Mouse (Mus musculus) megakaryocyte progenitor cell, adult 5-6 weeks (primary cell): ENCODE data around the gene Tmem171. TPM values are rescaled to one million over a fixed set of nuclear protein-coding genes. Genes with fewer than 3 reads are reported as not detected.

Experiments
- ATAC-seq: replicated peaks from 2 replicates; pipeline ENCODE4 v1.8.0; 2016; ENCODE audit warnings: mild to moderate bottlenecking, moderate TSS enrichment, inconsistent platforms; ENCODE audit not compliant: poor library complexity
- total RNA-seq, 2 experiments: library from RNA; stranded (forward) in 1 of 2; stranded (reverse) in 1 of 2; fragments of 157-497, 149-512 nt in 1 of 2; fragments of 200-1000 nt in 1 of 2; gene quantifications; 2 replicates each; pipeline versions ENCODE4 v1.2.3 to v1.2.4; 2015 to 2017

Gene Tmem171
- 0.57 TPM in 1 of 2 replicates, not detected in the other for total RNA-seq (2015)
- not detected in 2 replicates for total RNA-seq (2017)

GRCm38 (mm10) chr13:98694773-98695314 lies at the start of gene Tmem171:
Tmem171 (minus strand) TSS chr13:98694834.
- no peak for ATAC-seq

- peak; percentile 63 for ATAC-seq
Measured at GRCm38 (mm10) chr13:98743829-98744228, 49.2 kb upstream of the Tmem171 start.

GRCm38 (mm10) chr13:98743214-98743613 lies 48.6 kb upstream of the Tmem171 start:
- peak; percentile 62 for ATAC-seq

- peak; percentile 42 for ATAC-seq
Measured at GRCm38 (mm10) chr13:98738213-98738612, 43.6 kb upstream of the Tmem171 start.

GRCm38 (mm10) chr13:98733292-98733691 lies 38.7 kb upstream of the Tmem171 start:
- peak; percentile 64 for ATAC-seq

- ATAC-seq, result no peak
Measured at GRCm38 (mm10) chr13:98729271-98730062, 34.8 kb upstream of the Tmem171 start.

GRCm38 (mm10) chr13:98726494-98726893 lies 31.9 kb upstream of the Tmem171 start:
- peak; percentile 76 for ATAC-seq

GRCm38 (mm10) chr13:98723430-98723829 lies 28.8 kb upstream of the Tmem171 start:
- no peak for ATAC-seq

GRCm38 (mm10) chr13:98722296-98722695 lies 27.7 kb upstream of the Tmem171 start:
- ATAC-seq, result peak; percentile 37; the same call in 1 of the 2 replicates

- no peak for ATAC-seq
Measured at GRCm38 (mm10) chr13:98716176-98716575, 21.5 kb upstream of the Tmem171 start.

GRCm38 (mm10) chr13:98715443-98715990 lies 20.9 kb upstream of the Tmem171 start:
- ATAC-seq, result no peak

GRCm38 (mm10) chr13:98710655-98711054 lies 16.0 kb upstream of the Tmem171 start:
- no peak for ATAC-seq

GRCm38 (mm10) chr13:98710236-98710635 lies 15.6 kb upstream of the Tmem171 start:
- no peak for ATAC-seq

- no peak for ATAC-seq
Measured at GRCm38 (mm10) chr13:98705501-98705900, 10.9 kb upstream of the Tmem171 start.

GRCm38 (mm10) chr13:98703786-98704185 lies 9.2 kb upstream of the Tmem171 start:
- ATAC-seq, result no peak

GRCm38 (mm10) chr13:98702361-98702760 lies 7.7 kb upstream of the Tmem171 start:
- no peak for ATAC-seq

- ATAC-seq, result no peak
Measured at GRCm38 (mm10) chr13:98701309-98701675, 6.7 kb upstream of the Tmem171 start.

GRCm38 (mm10) chr13:98700661-98701308 lies 6.2 kb upstream of the Tmem171 start:
- no peak for ATAC-seq

GRCm38 (mm10) chr13:98699982-98700540 lies 5.4 kb upstream of the Tmem171 start:
- ATAC-seq, result no peak

GRCm38 (mm10) chr13:98699051-98699744 lies 4.6 kb upstream of the Tmem171 start:
- no peak for ATAC-seq

- ATAC-seq, result no peak
Measured at GRCm38 (mm10) chr13:98696716-98697115, 2.1 kb upstream of the Tmem171 start.
